Mouse (Mus musculus) embryonic facial prominence, embryonic 12.5 days (tissue): ENCODE results near the gene Tpcn1. TPM values are rescaled to one million over a fixed set of nuclear protein-coding genes. Genes with fewer than 3 reads are reported as not detected.

Experiments used
- ATAC-seq: fragments of 200-750 bp; cut with Nextera tagmentation; 2 replicates; pipeline ENCODE4 v1.8.0; 2017; ENCODE audit not compliant: insufficient number of reproducible peaks, insufficient read depth, low FRiP score, low TSS enrichment
- H3K27ac ChIP-seq: fragments of 300-500 bp; sonication (generic); 2 replicates; pipeline ENCODE4 v1.5.1; 2016; ENCODE audit warnings: mild to moderate bottlenecking
- H3K27me3 ChIP-seq: fragments of 300-500 bp; sonication (generic); 2 replicates; pipeline ENCODE4 v1.6.1; 2016; ENCODE audit warnings: mild to moderate bottlenecking, moderate library complexity
- H3K36me3 ChIP-seq: fragments of 300-500 bp; sonication (generic); 2 replicates; pipeline ENCODE4 v1.6.1; 2016; ENCODE audit warnings: mild to moderate bottlenecking
- H3K4me1 ChIP-seq: fragments of 300-500 bp; sonication (generic); 2 replicates; pipeline ENCODE4 v1.6.1; 2016
- H3K4me2 ChIP-seq: fragments of 300-500 bp; sonication (generic); replicated peaks from 2 replicates; pipeline ENCODE4 v1.6.1; 2016; ENCODE audit warnings: mild to moderate bottlenecking, moderate library complexity
- H3K4me3 ChIP-seq: fragments of 300-500 bp; sonication (generic); 2 replicates; pipeline ENCODE4 v1.5.1; 2016; ENCODE audit warnings: mild to moderate bottlenecking
- H3K9ac ChIP-seq: fragments of 300-500 bp; sonication (generic); 2 replicates; pipeline ENCODE4 v1.6.1; 2016; ENCODE audit warnings: mild to moderate bottlenecking, moderate library complexity
- H3K9me3 ChIP-seq: fragments of 300-500 bp; sonication (generic); 2 replicates; pipeline ENCODE4 v1.6.1; 2016; ENCODE audit warnings: mild to moderate bottlenecking, moderate library complexity
- WGBS: fragments of 180-500 bp; shearing (Covaris S2); methylation state at CpG from one replicate; pipeline ENCODE4 v1.1.7; 2016; 5-methylcytosine and 5-hydroxymethylcytosine counted together
- polyA plus RNA-seq: library from polyadenylated mRNA; unstranded; fragments of >200 nt; fragmentation: Nextera tagmentation; extraction: Ambion mirVana; gene quantifications from 2 replicates; pipeline ENCODE4 v1.2.1, GENCODE M21; 2016

Tpcn1 gene
- polyA plus RNA-seq, 1 experiment from 2014 or later: 17.4 TPM

DNA sequence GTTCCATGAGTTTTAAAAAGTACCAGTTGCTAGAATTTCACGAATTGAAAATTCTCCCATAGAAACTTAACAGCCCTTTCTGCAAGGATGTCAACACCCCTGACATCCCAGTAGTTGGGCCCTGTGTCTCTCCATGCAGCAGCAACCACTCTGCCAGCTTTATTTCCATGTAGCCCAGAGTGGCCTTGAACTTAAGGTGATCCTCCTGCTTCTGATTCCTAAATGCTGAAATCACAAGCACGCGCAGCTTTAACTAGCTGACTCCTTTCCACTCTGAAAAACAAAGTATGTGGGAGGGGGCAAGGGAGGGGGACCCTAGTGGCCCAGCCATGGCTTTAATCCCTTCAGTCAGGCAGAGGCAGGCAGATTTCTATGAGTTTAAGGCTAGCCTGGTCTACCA is 18.9 kb upstream of the Tpcn1 start:
- 82% methylated on average over 3 of the region's 3 CpGs for WGBS
- H3K4me3 ChIP-seq: no peak overlapping the region

GRCm38 (mm10) chr5:120606590-120607200 is 18.2 kb upstream of the Tpcn1 start:
- Histone ChIP-seq H3K4me1 (peaks cover 14% of the 10 kb centered on the region), H3K9ac (no peak overlapping the region), H3K27ac (no peak overlapping the region), H3K27me3 (no peaks in the 10 kb centered on the region), H3K36me3 (peaks cover 13% of the 10 kb centered on the region; the same call in 1 of the 2 replicates), H3K4me3 (no peak overlapping the region), H3K9me3 (no peaks in the 10 kb centered on the region), H3K4me2 (no peak overlapping the region)
- 64% methylated on average over 25 of the region's 25 CpGs for WGBS
- no peak for ATAC-seq

More for the DNA sequence above, 18.9 kb upstream of the Tpcn1 start:
- Histone ChIP-seq H3K4me2 (no peak overlapping the region), H3K36me3 (peaks cover 13% of the 10 kb centered on the region; the same call in 1 of the 2 replicates), H3K27ac (no peak overlapping the region), H3K27me3 (no peaks in the 10 kb centered on the region), H3K9me3 (no peaks in the 10 kb centered on the region), H3K4me1 (peaks cover 17% of the 10 kb centered on the region), H3K9ac (no peak overlapping the region)
- ATAC-seq: no peak

DNA sequence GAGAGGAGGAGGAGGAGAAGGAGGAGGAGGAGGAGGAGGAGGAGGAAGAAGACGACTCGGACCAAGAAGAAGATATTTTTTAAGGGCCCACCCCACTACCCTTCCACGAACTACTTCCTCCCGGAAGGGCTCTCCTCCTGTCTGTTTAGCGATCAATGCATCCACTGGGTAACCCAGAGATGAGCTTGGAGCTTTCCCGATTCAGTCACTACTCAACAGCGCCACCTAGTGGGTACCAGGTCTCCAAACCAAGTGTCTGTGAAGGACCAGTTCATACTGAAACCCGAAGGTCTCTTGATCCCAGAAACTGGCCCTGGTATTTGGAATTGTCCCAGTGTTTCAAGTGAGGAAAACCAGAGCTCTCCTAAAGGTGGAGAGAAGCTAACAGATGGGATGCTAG is 17.2 kb upstream of the Tpcn1 start:
- Histone ChIP-seq H3K4me1 (peaks cover 5% of the 10 kb centered on the region), H3K9me3 (no peaks in the 10 kb centered on the region), H3K9ac (no peak overlapping the region; the same call in 1 of the 2 replicates), H3K27me3 (no peaks in the 10 kb centered on the region), H3K27ac (no peak overlapping the region), H3K36me3 (peaks cover 13% of the 10 kb centered on the region; the same call in 1 of the 2 replicates), H3K4me3 (peak overlapping the region; percentile 34), H3K4me2 (peak overlapping the region; percentile 63)
- WGBS: 1% methylated on average over 6 of the region's 8 CpGs
- peak; percentile 19; the same call in 1 of the 2 replicates for ATAC-seq

DNA sequence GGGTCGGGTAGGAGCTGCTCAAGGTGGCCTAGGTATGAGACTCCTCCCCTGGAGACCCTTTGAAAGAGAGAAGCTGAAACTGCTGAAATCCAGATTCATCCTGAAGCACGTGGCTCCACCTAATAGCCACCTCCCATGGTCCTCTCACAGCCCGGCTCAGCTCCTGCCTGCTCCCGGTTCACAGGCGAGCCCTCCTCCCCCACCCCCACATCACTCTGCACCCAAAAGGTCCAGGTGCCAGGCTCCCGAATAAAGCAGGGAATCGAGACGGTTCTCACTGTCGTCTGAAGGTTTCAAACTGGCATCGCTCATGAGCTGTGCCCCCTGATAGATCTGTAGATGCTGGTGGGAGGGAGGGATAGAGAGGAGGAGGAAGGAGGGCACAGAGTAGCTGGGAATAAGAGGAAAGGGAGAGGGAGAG is 16.8 kb upstream of the Tpcn1 start:
- Histone ChIP-seq H3K4me1 (peaks cover 5% of the 10 kb centered on the region), H3K9ac (peak overlapping the region; percentile 40), H3K27me3 (no peaks in the 10 kb centered on the region), H3K36me3 (peaks cover 13% of the 10 kb centered on the region; the same call in 1 of the 2 replicates), H3K4me3 (peak overlapping the region; percentile 34), H3K27ac (0 out of 2 replicates have a peak overlapping the region, but pooled peaks have one; percentile 57), H3K4me2 (peak overlapping the region; percentile 63), H3K9me3 (no peaks in the 10 kb centered on the region)
- 0 out of 2 replicates have a peak, but pooled peaks have one; percentile 48 for ATAC-seq
- under 1% methylated on average over 10 of the region's 10 CpGs for WGBS

DNA sequence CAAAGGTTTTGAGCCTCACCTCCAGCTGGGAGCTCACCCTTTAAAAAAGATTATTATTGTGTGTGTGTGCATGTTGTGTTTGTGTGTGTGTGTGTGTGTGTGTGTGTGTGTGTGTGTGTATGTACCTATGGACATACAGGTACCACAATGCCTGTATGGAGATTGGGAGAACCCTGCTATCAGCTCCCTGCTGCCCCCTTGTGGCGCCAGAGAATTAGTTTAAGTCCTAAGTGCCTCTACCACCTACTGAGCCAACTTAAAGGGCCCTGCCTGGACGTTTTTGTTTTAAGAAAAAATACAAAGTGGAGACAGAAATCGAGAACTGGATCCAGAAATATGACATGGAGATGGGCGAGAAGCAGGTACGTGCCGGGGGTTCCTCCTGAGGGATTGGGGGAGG is 16.4 kb upstream of the Tpcn1 start:
- Histone ChIP-seq H3K27me3 (no peaks in the 10 kb centered on the region), H3K36me3 (peaks cover 13% of the 10 kb centered on the region; the same call in 1 of the 2 replicates), H3K4me3 (peak overlapping the region; percentile 34), H3K9ac (peak overlapping the region; percentile 40), H3K4me1 (peaks cover 5% of the 10 kb centered on the region), H3K27ac (0 out of 2 replicates have a peak overlapping the region, but pooled peaks have one; percentile 57), H3K4me2 (peak overlapping the region; percentile 63), H3K9me3 (no peaks in the 10 kb centered on the region)
- 1% methylated on average over 6 of the region's 6 CpGs for WGBS
- ATAC-seq: peak; percentile 49; the same call in 1 of the 2 replicates

DNA sequence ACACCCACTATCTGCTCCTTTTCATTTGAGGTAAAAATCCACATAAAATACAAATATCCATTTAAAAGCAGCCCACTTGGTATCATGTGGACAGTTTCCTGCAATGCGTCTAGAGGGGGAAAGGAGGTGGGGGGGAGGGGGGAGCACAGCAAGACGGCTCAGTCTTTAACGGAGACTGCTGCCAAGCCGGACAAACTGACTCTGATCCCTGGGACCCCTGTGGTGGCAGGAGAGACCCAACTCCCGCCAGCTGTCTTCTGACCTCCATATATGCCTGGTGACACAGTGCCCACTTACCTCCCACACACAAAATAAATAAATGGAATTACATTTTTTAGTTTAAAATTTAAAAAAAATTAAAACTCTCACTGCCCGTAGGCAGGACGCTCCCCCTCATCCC is 15.0 kb upstream of the Tpcn1 start:
- no peak overlapping the region for H3K4me3 ChIP-seq
- ATAC-seq: no peak
- no peaks in the 10 kb centered on the region for H3K27me3 ChIP-seq
- H3K9ac ChIP-seq: no peak overlapping the region
- H3K36me3 ChIP-seq: 0 out of 2 replicates have a peak, but pooled peaks cover 3% of the 10 kb centered on the region
- H3K9me3 ChIP-seq: no peaks in the 10 kb centered on the region
- no peak overlapping the region for H3K4me2 ChIP-seq
- no peak overlapping the region for H3K27ac ChIP-seq
- 63% methylated on average over 7 of the region's 7 CpGs for WGBS
- H3K4me1 ChIP-seq: peaks cover 5% of the 10 kb centered on the region

GRCm38 (mm10) chr5:120602210-120602609 is 13.7 kb upstream of the Tpcn1 start:
- H3K4me3 ChIP-seq: no peak overlapping the region
- H3K9ac ChIP-seq: no peak overlapping the region
- H3K27ac ChIP-seq: no peak overlapping the region
- peaks cover 5% of the 10 kb centered on the region for H3K4me1 ChIP-seq
- no peak for ATAC-seq
- WGBS: 89% methylated on average over 12 of the region's 12 CpGs
- H3K4me2 ChIP-seq: no peak overlapping the region
- H3K36me3 ChIP-seq: no peaks in the 10 kb centered on the region
- no peaks in the 10 kb centered on the region for H3K9me3 ChIP-seq
- H3K27me3 ChIP-seq: no peaks in the 10 kb centered on the region

- H3K4me1 ChIP-seq: peaks cover 5% of the 10 kb centered on the region
- no peak overlapping the region for H3K9ac ChIP-seq
- H3K27ac ChIP-seq: no peak overlapping the region
- H3K36me3 ChIP-seq: no peaks in the 10 kb centered on the region
- no peak overlapping the region for H3K4me2 ChIP-seq
- H3K4me3 ChIP-seq: no peak overlapping the region
- no peaks in the 10 kb centered on the region for H3K9me3 ChIP-seq
- ATAC-seq: no peak
- H3K27me3 ChIP-seq: no peaks in the 10 kb centered on the region
- 58% methylated on average over 11 of the region's 11 CpGs for WGBS
Measured at GRCm38 (mm10) chr5:120600946-120601668, 12.6 kb upstream of the Tpcn1 start.

GRCm38 (mm10) chr5:120599625-120600024 is 11.2 kb upstream of the Tpcn1 start:
- no peaks in the 10 kb centered on the region for H3K4me1 ChIP-seq
- 88% methylated on average over 6 of the region's 6 CpGs for WGBS
- H3K36me3 ChIP-seq: no peaks in the 10 kb centered on the region
- H3K9ac ChIP-seq: no peak overlapping the region
- H3K27ac ChIP-seq: no peak overlapping the region
- ATAC-seq: no peak
- H3K4me3 ChIP-seq: no peak overlapping the region
- no peaks in the 10 kb centered on the region for H3K27me3 ChIP-seq
- H3K4me2 ChIP-seq: no peak overlapping the region
- no peaks in the 10 kb centered on the region for H3K9me3 ChIP-seq

DNA sequence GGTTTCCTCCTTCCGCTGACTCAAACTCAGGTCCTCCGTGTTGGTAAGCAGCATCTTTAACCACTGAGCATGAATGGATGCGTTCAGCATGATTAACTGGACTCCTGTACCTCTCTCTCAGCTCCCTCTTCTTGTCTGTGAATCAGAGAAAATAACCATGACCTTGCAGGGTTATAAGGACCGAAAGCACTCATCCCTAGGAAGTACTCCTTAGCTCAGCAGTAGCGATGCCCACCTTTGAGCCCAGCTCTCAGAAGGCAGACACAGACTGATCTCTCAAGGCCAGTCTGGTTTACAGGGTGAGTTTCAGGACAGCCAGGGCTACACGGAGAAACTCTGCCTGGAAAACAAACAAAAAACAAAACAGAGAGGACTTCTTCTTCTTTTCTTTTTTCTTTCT is 6.0 kb upstream of the Tpcn1 start:
- H3K4me3 ChIP-seq: no peak overlapping the region
- no peak overlapping the region for H3K9ac ChIP-seq
- no peaks in the 10 kb centered on the region for H3K4me1 ChIP-seq
- no peak overlapping the region for H3K27ac ChIP-seq
- 85% methylated on average over 6 of the region's 6 CpGs for WGBS
- no peak for ATAC-seq
- H3K9me3 ChIP-seq: no peaks in the 10 kb centered on the region
- no peaks in the 10 kb centered on the region for H3K27me3 ChIP-seq
- no peaks in the 10 kb centered on the region for H3K36me3 ChIP-seq
- H3K4me2 ChIP-seq: no peak overlapping the region

DNA sequence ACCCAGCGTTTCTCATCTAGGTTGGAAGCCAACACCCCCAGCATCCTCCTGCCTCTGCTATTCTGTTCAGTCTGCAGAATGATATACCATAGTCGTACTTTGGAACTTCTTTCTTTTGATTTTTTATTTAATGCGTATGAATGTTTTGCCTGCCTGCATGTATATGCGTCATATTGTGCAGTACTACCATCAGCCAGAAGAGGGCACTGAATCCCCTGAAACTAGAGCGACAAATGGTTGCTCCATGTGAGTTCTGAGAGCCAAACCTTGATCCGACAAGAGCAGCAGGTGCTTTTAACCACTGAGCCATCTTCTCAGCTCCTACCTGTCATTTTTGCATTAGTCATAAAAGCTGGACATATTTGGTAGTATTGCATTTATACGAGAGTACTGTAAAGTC is 3.7 kb upstream of the Tpcn1 start:
- Histone ChIP-seq H3K27ac (no peak overlapping the region), H3K36me3 (no peaks in the 10 kb centered on the region), H3K9ac (no peak overlapping the region), H3K27me3 (no peaks in the 10 kb centered on the region), H3K9me3 (no peaks in the 10 kb centered on the region), H3K4me1 (peaks cover 12% of the 10 kb centered on the region), H3K4me2 (no peak overlapping the region), H3K4me3 (no peak overlapping the region)
- ATAC-seq: no peak
- 66% methylated on average over 7 of the region's 7 CpGs for WGBS
